Mouse (Mus musculus): ENCODE measurements around the gene Nav1. TPM values are rescaled to one million over a fixed set of nuclear protein-coding genes. Genes with fewer than 3 reads are reported as not detected.

Gene Nav1
- polyA plus RNA-seq, 1 experiment from 2014 or later, result 11.5 TPM

DNA sequence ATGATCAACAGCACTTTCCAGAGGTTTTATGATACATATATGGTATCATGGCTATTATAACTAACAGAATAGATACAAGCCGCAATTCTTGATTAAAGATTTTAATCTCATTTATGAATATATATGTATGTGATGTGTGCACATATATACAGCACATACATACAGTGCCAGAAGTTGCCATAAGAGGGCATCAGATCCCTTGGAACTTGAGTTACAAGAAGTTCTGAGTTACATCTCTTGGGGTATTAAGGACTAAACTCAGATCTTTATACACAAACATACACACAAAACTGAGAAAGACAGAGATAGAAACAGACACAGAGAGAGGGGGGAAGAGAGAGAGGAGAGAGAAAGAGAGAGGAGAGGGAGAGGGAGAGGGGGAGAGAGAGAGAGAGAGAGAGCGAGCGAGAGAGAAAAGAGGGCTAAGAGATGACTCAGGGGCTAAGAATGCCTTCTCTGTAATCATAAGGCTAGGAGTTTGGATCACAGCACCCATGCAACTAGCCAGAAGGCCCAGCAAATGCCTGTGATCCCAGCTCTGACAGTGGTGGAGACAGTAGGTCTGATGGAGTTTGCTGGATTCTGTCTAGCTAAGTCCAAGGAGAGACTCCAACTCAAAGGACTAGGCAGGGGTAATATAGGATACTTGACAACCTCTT is 205.5 kb downstream of the Nav1 start:
- H3K27ac ChIP-seq (ENCODE audit: low read length), result no peak overlapping the region
- no peaks in the 10 kb centered on the region for H3K4me1 ChIP-seq (replicated peaks; ENCODE audit: control insufficient read depth, insufficient read depth, low read length)
- H3K4me2 ChIP-seq (ENCODE audit: low read depth, low read length), result no peak overlapping the region
- no peak for ATAC-seq (ENCODE audit: low read depth)
- 87% methylated on average over 3 of the region's 3 CpGs for WGBS
- no peaks in the 10 kb centered on the region for H3K9me3 ChIP-seq (ENCODE audit: control insufficient read depth, low read length)
- H3K4me3 ChIP-seq (ENCODE audit: low read length), result no peak overlapping the region
- peaks cover 65% of the 10 kb centered on the region for H3K36me3 ChIP-seq (ENCODE audit: control insufficient read depth, insufficient read depth, low read length)
- no peaks in the 10 kb centered on the region for H3K27me3 ChIP-seq (ENCODE audit: control insufficient read depth, insufficient read depth, low read depth, low read length)
- no peak overlapping the region for H3K9ac ChIP-seq (ENCODE audit: low read length)

DNA sequence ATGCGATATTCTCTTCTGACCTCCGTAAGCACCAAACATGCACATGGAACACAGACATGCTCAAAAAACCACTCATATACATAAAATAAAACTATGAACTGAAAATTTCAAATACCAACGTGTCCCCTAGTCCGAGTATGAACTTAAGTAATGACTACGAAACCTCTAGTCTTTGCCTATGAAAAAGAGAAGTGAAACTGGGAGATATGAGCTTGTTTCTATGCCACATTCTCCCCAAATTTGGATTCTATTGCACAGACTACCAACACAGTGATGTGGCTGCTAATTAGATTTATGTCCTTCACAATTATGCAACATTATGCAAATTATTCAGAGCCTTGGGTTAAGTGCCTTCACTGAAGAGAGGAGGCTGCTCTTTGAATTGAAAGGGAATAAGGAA is 207.6 kb downstream of the Nav1 start:
- peaks cover 59% of the 10 kb centered on the region for H3K36me3 ChIP-seq (ENCODE audit: control insufficient read depth, insufficient read depth, low read length)
- WGBS, result 95% methylated on average over 5 of the region's 5 CpGs
- H3K4me1 ChIP-seq (replicated peaks; ENCODE audit: control insufficient read depth, insufficient read depth, low read length), result no peaks in the 10 kb centered on the region

DNA sequence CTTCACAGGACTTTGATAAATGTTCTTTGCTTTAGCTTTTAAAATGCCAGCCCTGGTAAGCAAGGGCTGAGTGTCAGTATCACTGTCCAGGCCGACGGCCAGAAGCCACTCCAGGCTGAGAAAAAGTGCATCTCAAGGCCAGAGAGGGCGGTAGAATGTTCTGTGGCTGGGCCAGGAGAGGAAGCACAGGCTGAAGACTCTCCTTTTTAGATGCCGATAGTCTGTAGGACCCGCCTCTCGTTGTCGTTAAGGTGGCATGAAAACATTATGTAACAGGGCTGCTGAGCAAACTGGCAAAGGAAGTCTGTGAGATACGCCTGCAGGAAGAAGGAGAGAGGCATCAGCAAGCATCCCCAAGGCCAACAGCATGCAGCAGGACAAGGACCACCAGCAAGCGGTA is 221.9 kb downstream of the Nav1 start:
- H3K27ac ChIP-seq (ENCODE audit: low read length), result no peak overlapping the region
- no peak overlapping the region for H3K4me2 ChIP-seq (ENCODE audit: low read depth, low read length)
- H3K4me3 ChIP-seq (ENCODE audit: low read length), result no peak overlapping the region
- no peaks in the 10 kb centered on the region for H3K9me3 ChIP-seq (ENCODE audit: control insufficient read depth, low read length)
- no peaks in the 10 kb centered on the region for H3K27me3 ChIP-seq (ENCODE audit: control insufficient read depth, insufficient read depth, low read depth, low read length)
- no peak overlapping the region for H3K9ac ChIP-seq (ENCODE audit: low read length)
- peaks cover 53% of the 10 kb centered on the region for H3K36me3 ChIP-seq (ENCODE audit: control insufficient read depth, insufficient read depth, low read length)
- no peaks in the 10 kb centered on the region for H3K4me1 ChIP-seq (replicated peaks; ENCODE audit: control insufficient read depth, insufficient read depth, low read length)
- ATAC-seq (ENCODE audit: low read depth), result no peak
- 83% methylated on average over 9 of the region's 9 CpGs for WGBS

More for the DNA sequence above, 207.6 kb downstream of the Nav1 start:
- H3K4me2 ChIP-seq (ENCODE audit: low read depth, low read length), result no peak overlapping the region
- H3K27ac ChIP-seq (ENCODE audit: low read length), result no peak overlapping the region
- no peaks in the 10 kb centered on the region for H3K9me3 ChIP-seq (ENCODE audit: control insufficient read depth, low read length)
- no peak overlapping the region for H3K9ac ChIP-seq (ENCODE audit: low read length)
- H3K27me3 ChIP-seq (ENCODE audit: control insufficient read depth, insufficient read depth, low read depth, low read length), result no peaks in the 10 kb centered on the region
- ATAC-seq (ENCODE audit: low read depth), result no peak
- H3K4me3 ChIP-seq (ENCODE audit: low read length), result no peak overlapping the region

Small RNA genes lying within 50 kb of the gene (microRNA-seq; reads per million reads assigned to microRNA genes)
- gene Mir1231, result 0.59 reads per million

Other genes starting within 250 kb of the Nav1 start
- 24.4 and 25.4 TPM in 2 replicates for gene Shisa4, start 232.1 kb downstream of the Nav1 start, polyA plus RNA-seq (2015; fragmentation: Nextera tagmentation; extraction: Ambion mirVana)
- gene Ipo9, start 176.8 kb downstream of the Nav1 start, polyA plus RNA-seq (2015; fragmentation: Nextera tagmentation; extraction: Ambion mirVana), result 103 and 109 TPM in 2 replicates
- gene Csrp1, start 112.8 kb upstream of the Nav1 start, polyA plus RNA-seq (2015; fragmentation: Nextera tagmentation; extraction: Ambion mirVana), result 268 and 290 TPM in 2 replicates
- 62.8 and 63.2 TPM in 2 replicates for gene Phlda3, start 158.8 kb upstream of the Nav1 start, polyA plus RNA-seq (2015; fragmentation: Nextera tagmentation; extraction: Ambion mirVana)
- 92.3 and 105 TPM in 2 replicates for gene Tnni1, start 172.1 kb upstream of the Nav1 start, polyA plus RNA-seq (2015; fragmentation: Nextera tagmentation; extraction: Ambion mirVana)
- 14.1 and 16.2 TPM in 2 replicates for gene Lad1, start 211.3 kb upstream of the Nav1 start, polyA plus RNA-seq (2015; fragmentation: Nextera tagmentation; extraction: Ambion mirVana)
- 130 and 158 TPM in 2 replicates for gene Tnnt2, start 229.1 kb upstream of the Nav1 start, polyA plus RNA-seq (2015; fragmentation: Nextera tagmentation; extraction: Ambion mirVana)

Measured in lung, embryonic 16.5 days (tissue).